Mouse (Mus musculus): ENCODE results near the gene Nhsl1.

The Nhsl1 gene

GRCm38 (mm10) chr10:18394270-18394669, 75.5 kb downstream of the Nhsl1 start:
- no peak for DNase-seq (ENCODE audit: low spot score in 2 of 2)

DNA sequence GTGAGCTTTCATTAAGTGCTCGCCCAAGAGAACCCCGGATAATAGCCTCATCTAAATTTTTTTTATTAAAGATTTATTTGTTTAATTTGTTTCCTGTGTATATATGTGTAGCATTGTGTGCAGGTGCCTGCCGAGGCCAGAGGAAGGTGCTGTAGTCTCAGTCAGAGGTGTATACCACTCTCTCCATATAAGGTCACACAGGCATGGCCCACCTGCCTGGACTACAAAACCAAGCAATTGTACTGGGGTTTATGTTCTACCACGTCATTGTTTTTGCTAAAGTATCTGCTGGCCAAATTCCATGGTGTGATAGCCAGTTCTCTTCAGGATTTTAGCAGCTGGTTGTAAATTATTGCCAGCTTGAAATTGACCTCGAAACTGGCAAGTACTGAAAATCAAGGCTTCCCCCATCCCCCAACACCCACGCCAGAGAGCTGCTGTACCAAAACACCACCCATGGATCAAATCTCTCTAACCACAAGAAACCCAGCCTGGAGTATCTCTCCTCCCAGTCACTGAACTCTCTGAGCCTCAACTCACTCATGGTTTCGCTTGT, 81.4 kb downstream of the Nhsl1 start:
- DNase-seq (ENCODE audit: low spot score in 2 of 2): no peak

- no peak for DNase-seq (ENCODE audit: low spot score in 2 of 2)
These were observed 82.2 kb downstream of the Nhsl1 start for GRCm38 (mm10) chr10:18400998-18401397.

DNA sequence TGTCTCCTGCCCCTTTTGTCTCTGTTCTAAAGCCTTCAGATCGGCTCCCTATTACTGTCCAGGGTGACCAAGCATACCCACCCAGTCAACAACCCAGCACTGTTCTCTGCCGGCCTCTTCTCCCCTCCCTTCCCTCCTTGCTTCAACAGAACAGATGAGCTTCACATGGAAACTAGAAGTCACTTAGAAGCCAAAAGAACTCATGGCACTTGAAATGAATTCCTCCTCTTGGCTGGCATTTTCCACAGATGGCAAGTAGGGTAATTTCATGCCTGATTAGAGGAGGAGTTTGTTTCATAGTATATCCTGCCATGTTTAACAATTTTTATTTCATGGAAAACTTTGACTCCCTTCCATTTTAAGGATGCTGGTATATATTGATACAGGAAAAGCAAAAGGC, 85.2 kb downstream of the Nhsl1 start:
- DNase-seq (ENCODE audit: low spot score in 2 of 2): no peak

DNA sequence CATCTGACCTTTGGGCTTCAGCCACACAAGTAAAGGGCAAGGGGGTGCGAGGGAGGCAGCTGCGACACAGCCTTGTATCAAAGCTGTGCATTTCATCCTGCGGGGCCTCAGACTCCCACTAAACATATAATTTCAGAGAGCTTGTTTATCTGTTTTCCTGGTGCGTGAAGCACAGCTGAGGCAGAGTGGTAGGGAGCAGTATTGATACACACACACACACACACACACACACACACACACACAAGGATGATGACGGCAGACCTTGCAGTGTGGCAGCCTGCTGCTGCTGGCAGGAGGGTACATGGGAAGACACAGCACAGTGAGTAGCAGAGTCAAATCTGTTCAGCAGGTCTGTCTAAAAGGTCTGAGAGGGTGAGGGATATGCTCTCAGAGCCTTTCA, 85.9 kb downstream of the Nhsl1 start:
- DNase-seq (ENCODE audit: low spot score in 2 of 2): no peak

- peak in 1 of 2 experiments; percentile 19 for DNase-seq (ENCODE audit: low spot score in 2 of 2)
These were observed 88.5 kb downstream of the Nhsl1 start for GRCm38 (mm10) chr10:18407062-18407830.

- DNase-seq (ENCODE audit: low spot score in 2 of 2): no peak
These were observed 89.3 kb downstream of the Nhsl1 start for GRCm38 (mm10) chr10:18408128-18408527.

DNA sequence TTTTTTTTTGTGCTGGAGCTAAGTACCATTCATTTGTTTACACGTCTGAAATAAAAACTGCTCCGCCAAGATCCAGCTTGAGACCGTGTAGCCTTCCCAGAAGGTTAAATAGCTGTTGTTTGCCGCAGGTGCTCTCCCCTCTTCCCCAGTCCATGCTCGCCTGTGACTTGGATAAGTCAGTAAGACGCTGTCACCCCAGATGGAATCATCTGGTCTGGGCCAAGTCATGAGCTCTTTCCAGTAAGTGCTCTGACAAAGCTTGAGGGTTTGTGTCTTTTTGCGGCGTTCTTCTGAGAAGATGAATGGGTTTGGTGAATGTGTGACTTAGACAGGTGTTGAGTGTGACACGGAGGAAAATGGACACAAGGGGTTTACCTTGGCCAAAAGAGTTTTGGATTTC, 89.8 kb downstream of the Nhsl1 start:
- DNase-seq (ENCODE audit: low spot score in 2 of 2): no peak

DNA sequence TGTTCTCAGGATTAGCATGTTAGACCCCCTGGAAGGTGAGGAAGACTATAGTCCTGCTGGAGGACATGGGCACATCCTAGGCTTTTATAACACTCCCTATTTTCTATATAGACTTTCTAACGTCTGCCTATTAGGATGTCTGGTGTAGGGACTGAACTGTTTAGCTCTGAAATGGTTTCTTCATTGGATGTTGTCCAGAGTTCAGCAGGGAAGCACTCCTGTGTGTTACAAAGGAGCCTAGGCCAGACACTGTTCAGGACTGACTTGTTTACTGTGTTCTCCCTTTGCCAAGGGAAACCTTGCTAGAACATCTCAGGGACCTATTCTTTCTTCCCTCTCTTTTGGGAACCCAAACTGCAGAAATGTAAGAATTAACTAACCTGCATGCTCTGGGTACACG, 90.3 kb downstream of the Nhsl1 start:
- no peak for DNase-seq (ENCODE audit: low spot score in 2 of 2)

DNA sequence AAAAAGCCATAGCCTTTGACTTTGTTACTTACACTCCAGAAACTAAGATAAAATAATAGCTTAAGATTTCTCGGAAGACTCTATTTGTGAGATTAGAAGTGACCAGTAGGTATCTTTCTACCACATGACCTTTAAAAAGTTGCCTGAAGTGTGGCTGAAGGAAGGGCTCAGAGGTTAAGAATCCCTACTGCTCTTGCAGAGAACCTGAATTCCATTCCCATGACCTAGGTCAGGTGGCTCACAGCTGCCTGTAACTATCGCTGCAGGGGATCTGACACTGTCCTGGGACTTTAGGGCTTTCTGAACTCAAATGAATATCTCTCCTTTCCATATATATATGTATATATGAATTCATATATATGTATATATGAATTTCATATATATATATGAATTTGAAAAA, 92.5 kb downstream of the Nhsl1 start:
- no peak for DNase-seq (ENCODE audit: low spot score in 2 of 2)

DNA sequence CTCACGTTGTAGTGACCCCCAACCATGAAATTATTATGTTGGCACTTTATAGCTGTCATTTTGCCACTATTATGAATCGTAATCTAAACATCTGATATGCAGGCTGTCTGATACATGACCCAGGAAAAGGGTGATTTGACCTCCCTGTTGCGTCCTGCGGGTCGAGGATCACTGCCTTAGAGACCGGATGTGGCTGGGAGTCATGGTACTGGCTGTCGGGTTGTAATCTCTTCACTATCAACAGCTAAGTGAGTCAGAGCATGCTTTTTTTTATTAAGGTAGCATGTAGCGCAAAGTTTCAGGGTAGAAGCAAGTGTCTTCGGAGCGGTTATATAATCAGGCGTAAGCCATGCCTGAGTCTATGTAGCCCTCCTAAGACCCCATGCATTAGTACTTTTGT, 97.2 kb downstream of the Nhsl1 start:
- DNase-seq (ENCODE audit: low spot score in 2 of 2): no peak

DNA sequence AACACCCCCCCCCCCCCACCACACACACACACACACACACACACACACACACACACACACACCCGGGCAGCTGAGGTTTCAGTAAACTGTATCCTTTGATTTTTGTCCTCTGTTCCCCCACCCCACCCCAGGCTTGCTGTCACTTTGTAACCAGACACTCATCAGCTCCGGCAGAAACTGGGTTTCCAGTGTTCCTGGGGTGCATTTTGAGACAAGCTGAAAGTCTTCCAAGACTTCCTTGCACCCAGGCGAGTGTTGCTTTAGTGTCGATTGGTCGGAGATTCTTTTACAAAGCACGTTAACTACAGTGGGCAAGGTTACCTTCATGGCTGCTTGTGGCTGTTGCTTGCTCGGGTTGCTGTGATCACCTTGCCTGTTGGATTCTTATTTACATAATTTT, 99.4 kb downstream of the Nhsl1 start:
- no peak for DNase-seq (ENCODE audit: low spot score in 2 of 2)

GRCm38 (mm10) chr10:18419508-18419907, 100.7 kb downstream of the Nhsl1 start:
- no peak for DNase-seq (ENCODE audit: low spot score in 2 of 2)

- no peak for DNase-seq (ENCODE audit: low spot score in 2 of 2)
These were observed 101.6 kb downstream of the Nhsl1 start for GRCm38 (mm10) chr10:18420259-18421000.

GRCm38 (mm10) chr10:18422968-18423367, 104.2 kb downstream of the Nhsl1 start:
- no peak for DNase-seq (ENCODE audit: low spot score in 2 of 2)

DNA sequence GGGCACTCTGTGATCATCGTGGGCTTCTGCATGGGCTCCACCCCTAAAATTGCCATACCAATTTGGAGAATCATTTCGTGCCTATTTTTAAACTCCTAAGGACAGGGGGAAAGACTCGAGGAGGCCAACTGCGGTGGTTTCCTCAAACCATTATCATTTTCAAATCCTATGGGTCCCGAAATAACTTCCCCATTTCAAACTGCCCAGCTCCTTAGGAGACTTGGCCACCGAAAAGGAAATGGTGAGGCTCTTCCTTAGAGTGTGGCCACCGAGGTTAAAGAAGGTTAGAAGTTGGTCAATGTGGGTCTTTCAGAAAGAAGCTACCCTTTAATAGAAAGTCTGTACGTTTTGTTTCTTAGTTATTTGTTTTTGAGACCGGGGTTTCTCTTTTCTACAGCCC, 104.8 kb downstream of the Nhsl1 start:
- DNase-seq (ENCODE audit: low spot score in 2 of 2): no peak

GRCm38 (mm10) chr10:18427866-18428265, 109.1 kb downstream of the Nhsl1 start:
- DNase-seq (ENCODE audit: low spot score in 2 of 2): no peak

- DNase-seq (ENCODE audit: low spot score in 2 of 2): no peak
These were observed 110.7 kb downstream of the Nhsl1 start for GRCm38 (mm10) chr10:18429533-18429932.

- DNase-seq (ENCODE audit: low spot score in 2 of 2): no peak
These were observed 111.4 kb downstream of the Nhsl1 start for GRCm38 (mm10) chr10:18430141-18430540.

- no peak for DNase-seq (ENCODE audit: low spot score in 2 of 2)
These were observed 112.2 kb downstream of the Nhsl1 start for GRCm38 (mm10) chr10:18430973-18431372.

- no peak for DNase-seq (ENCODE audit: low spot score in 2 of 2)
These were observed 112.8 kb downstream of the Nhsl1 start for GRCm38 (mm10) chr10:18431546-18431945.

GRCm38 (mm10) chr10:18435454-18435853, 116.7 kb downstream of the Nhsl1 start:
- no peak for DNase-seq (ENCODE audit: low spot score in 2 of 2)

DNA sequence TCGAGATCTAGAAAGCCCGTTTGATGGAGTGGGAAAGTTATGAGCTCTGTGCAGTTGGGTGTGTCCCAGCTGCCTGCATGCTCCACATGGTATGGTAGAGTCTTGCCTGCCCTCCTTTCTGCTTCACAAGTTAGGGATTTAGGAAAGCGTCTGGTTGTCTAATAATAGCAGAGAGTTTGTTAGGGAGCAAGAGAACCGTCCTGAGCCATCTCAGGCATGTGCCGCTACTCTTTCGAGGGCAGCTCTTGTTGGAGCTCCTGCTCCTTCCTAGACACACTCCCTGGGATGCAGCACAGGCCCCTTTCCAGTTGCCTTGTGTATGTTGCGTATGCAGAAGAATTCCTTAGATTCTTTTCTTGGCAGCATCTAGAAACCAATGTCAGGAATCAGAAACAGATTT, 117.2 kb downstream of the Nhsl1 start:
- no peak for DNase-seq (ENCODE audit: low spot score in 2 of 2)

All from frontal cortex, postnatal 25 days (tissue).